Comparison of ENCODE assay signal across 11 mouse cellular contexts in the genomic region with DNA sequence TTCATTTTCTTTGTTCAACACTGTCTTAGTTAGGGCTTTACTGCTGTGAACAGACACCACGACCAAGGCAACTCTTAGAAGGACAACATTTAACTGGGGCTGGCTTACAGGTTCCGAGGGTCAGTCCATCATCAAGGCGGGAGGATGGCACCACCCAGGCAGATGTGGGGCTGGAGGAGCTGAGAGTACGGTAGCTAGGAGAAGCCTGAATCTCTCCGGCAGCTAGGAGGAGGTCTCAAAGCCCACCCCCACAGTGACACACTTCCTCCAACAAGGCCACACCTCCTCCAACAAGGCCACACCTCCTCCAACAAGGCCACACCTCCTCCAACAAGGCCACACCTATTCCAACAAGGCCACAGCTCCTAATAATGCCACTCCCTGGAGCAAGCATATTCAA. TPM values are rescaled to one million over a fixed set of nuclear protein-coding genes. Genes with fewer than 3 reads are reported as not detected.
DNase-seq lines count a peak whose midpoint lies in the region; ATAC-seq and TF ChIP-seq lines count a peak whose summit lies in the region.
"Not testable (repeated sequence)": the region's sequence is repeated elsewhere in the genome, so short reads cannot be mapped to it uniquely, and the experiment has no call there.
"Had no signal": no experiment of that assay in that cellular context is flagged by ENCODE, and none has a peak within 500 bp of the region (broad histone marks: within the 10 kb centered on the region; RNA-seq: fewer than 3 reads in every experiment).

No protein-coding gene starts in this region.

- TF ChIP-seq CTCF in E14TG2a.4 (conservative IDR thresholded peaks at IDR 0.05; ENCODE audit: low read length) = not testable (repeated sequence)

- H3K4me3 ChIP-seq in E14TG2a.4 (replicated peaks; ENCODE audit: low read length) = peak overlapping the region; percentile 82
- H3K4me3 ChIP-seq in embryonic facial prominence, embryonic 10.5 days = peak overlapping the region; percentile 8; the same call in 1 of the 2 replicates
- not testable (repeated sequence) for H3K4me3 ChIP-seq in heart, embryonic 10.5 days; liver, embryonic 13.5 days (replicated peaks)

- 59% methylated on average over 5 of the region's 5 CpGs for WGBS in embryonic facial prominence, embryonic 10.5 days
- 55% methylated on average over 5 of the region's 5 CpGs for WGBS in heart, embryonic 10.5 days
- WGBS in liver, embryonic 13.5 days (ENCODE audit: insufficient replicate concordance) = 57% methylated on average over 5 of the region's 5 CpGs

- peaks cover 67% of the 10 kb centered on the region for H3K4me1 ChIP-seq in E14TG2a.4 (replicated peaks; ENCODE audit: low read depth, low read length)
- H3K4me1 ChIP-seq in embryonic facial prominence, embryonic 10.5 days = peaks cover 11% of the 10 kb centered on the region
- H3K4me1 ChIP-seq in heart, embryonic 10.5 days = peaks cover 25% of the 10 kb centered on the region
- peaks cover 27% of the 10 kb centered on the region for H3K4me1 ChIP-seq in liver, embryonic 13.5 days (replicated peaks)

- H3K9me3 ChIP-seq in E14TG2a.4 (ENCODE audit: low read length) = peaks cover 26% of the 10 kb centered on the region
- peaks cover 16% of the 10 kb centered on the region for H3K9me3 ChIP-seq in embryonic facial prominence, embryonic 10.5 days
- not testable (repeated sequence) for H3K9me3 ChIP-seq in heart, embryonic 10.5 days
- peaks cover 13% of the 10 kb centered on the region for H3K9me3 ChIP-seq in liver, embryonic 13.5 days (replicated peaks)

- H3K36me3 ChIP-seq in E14TG2a.4 (ENCODE audit: insufficient read depth, low read length) = peaks cover 16% of the 10 kb centered on the region
- not testable (repeated sequence) for H3K36me3 ChIP-seq in embryonic facial prominence, embryonic 10.5 days (replicated peaks); heart, embryonic 10.5 days; liver, embryonic 13.5 days

- DNase-seq in ES-CJ7 (ENCODE audit: low read depth, low spot score) (peak; percentile 81), R1 (ENCODE audit: low read depth, low spot score) (peak; percentile 84)
- DNase-seq in embryonic facial prominence, embryonic 10.5 days (ENCODE audit: low spot score); heart, embryonic 10.5 days (ENCODE audit: low spot score): not testable (repeated sequence)
- DNase-seq in liver, embryonic 13.5 days = peak; percentile 20

- H3K27me3 ChIP-seq in E14TG2a.4 (ENCODE audit: insufficient read depth, low read length) = not testable (repeated sequence)
- H3K27me3 ChIP-seq in embryonic facial prominence, embryonic 10.5 days (replicated peaks; ENCODE audit: low read depth, poor library complexity, severe bottlenecking) = peaks cover 33% of the 10 kb centered on the region
- peaks cover 37% of the 10 kb centered on the region for H3K27me3 ChIP-seq in heart, embryonic 10.5 days (ENCODE audit: insufficient read depth, poor library complexity, severe bottlenecking)
- peaks cover 28% of the 10 kb centered on the region for H3K27me3 ChIP-seq in liver, embryonic 13.5 days

- H3K9ac ChIP-seq in liver, embryonic 13.5 days = not testable (repeated sequence)

- H3K27ac ChIP-seq in embryonic facial prominence, embryonic 10.5 days (replicated peaks); liver, embryonic 13.5 days: not testable (repeated sequence)
- H3K27ac ChIP-seq in heart, embryonic 10.5 days = 0 out of 2 replicates have a peak overlapping the region, but pooled peaks have one; percentile 22

- not testable (repeated sequence) for ATAC-seq in liver, embryonic 13.5 days (ENCODE audit: low read depth)

- H3K4me2 ChIP-seq in liver, embryonic 13.5 days = not testable (repeated sequence)

RNA-seq across cellular contexts. Expression of gene Grhl3, which starts 41.9 kb away (rescaled TPM):
- 7.6 and 9.6 TPM in 2 replicates for polyA plus RNA-seq in embryonic facial prominence, embryonic 10.5 days (2016; fragmentation: Nextera tagmentation; extraction: Ambion mirVana)
- polyA plus RNA-seq in heart, embryonic 10.5 days (2016; fragmentation: Nextera tagmentation; extraction: Ambion mirVana) = 4.3 and 14.1 TPM in 2 replicates
- 0.30 and 0.45 TPM in 2 replicates for polyA plus RNA-seq in liver, embryonic 13.5 days (2015; fragmentation: Nextera tagmentation; extraction: Ambion mirVana)
- polyA plus RNA-seq: activated CD4-positive, CD25-positive, alpha-beta regulatory T cell, adult 4 months; CD4-positive, CD25-positive, alpha-beta regulatory T cell, adult 4 months; erythroblast, embryonic 14.5 days; G1E; Patski had no signal
